Mouse (Mus musculus): ENCODE data around the gene Osm. TPM values are rescaled to one million over a fixed set of nuclear protein-coding genes. Genes with fewer than 3 reads are reported as not detected.

The Osm gene
- polyA plus RNA-seq, 1 experiment, result 0.38 TPM

- no peak for DNase-seq (ENCODE audit: low read depth)
Observed at GRCm38 (mm10) chr11:4215061-4215460, 21.2 kb upstream of the Osm start.

- peak; percentile 80 for DNase-seq (ENCODE audit: low read depth)
Observed at GRCm38 (mm10) chr11:4216248-4217000, 19.8 kb upstream of the Osm start.

GRCm38 (mm10) chr11:4217914-4218629 is 18.1 kb upstream of the Osm start, which contains the start of gene Castor1:
Gene Castor1 (plus strand): TSS chr11:4218225.
- DNase-seq (ENCODE audit: low read depth), result no peak

GRCm38 (mm10) chr11:4218637-4219036 is 17.6 kb upstream of the Osm start:
- DNase-seq (ENCODE audit: low read depth), result no peak

- no peak for DNase-seq (ENCODE audit: low read depth)
Observed at GRCm38 (mm10) chr11:4219317-4219751, 16.9 kb upstream of the Osm start.

- DNase-seq (ENCODE audit: low read depth), result no peak
Observed at GRCm38 (mm10) chr11:4219908-4220307, 16.3 kb upstream of the Osm start.

GRCm38 (mm10) chr11:4220443-4221400 is 15.5 kb upstream of the Osm start:
- no peak for DNase-seq (ENCODE audit: low read depth)

- DNase-seq (ENCODE audit: low read depth), result no peak
Observed at GRCm38 (mm10) chr11:4222046-4222950, 13.9 kb upstream of the Osm start.

- no peak for DNase-seq (ENCODE audit: low read depth)
Observed at GRCm38 (mm10) chr11:4223393-4224188, 12.6 kb upstream of the Osm start.

GRCm38 (mm10) chr11:4224223-4224622 is 12.0 kb upstream of the Osm start:
- no peak for DNase-seq (ENCODE audit: low read depth)

- no peak for DNase-seq (ENCODE audit: low read depth)
Observed at GRCm38 (mm10) chr11:4226569-4227325, 9.5 kb upstream of the Osm start.

- DNase-seq (ENCODE audit: low read depth), result no peak
Observed at GRCm38 (mm10) chr11:4228463-4228862, 7.8 kb upstream of the Osm start.

- DNase-seq (ENCODE audit: low read depth), result no peak
Observed at GRCm38 (mm10) chr11:4229841-4230240, 6.4 kb upstream of the Osm start.

- DNase-seq (ENCODE audit: low read depth), result no peak
Observed at GRCm38 (mm10) chr11:4231435-4231834, 4.8 kb upstream of the Osm start.

GRCm38 (mm10) chr11:4232644-4233043 is 3.6 kb upstream of the Osm start:
- no peak for DNase-seq (ENCODE audit: low read depth)

- no peak for DNase-seq (ENCODE audit: low read depth)
Observed at GRCm38 (mm10) chr11:4235052-4235655, 1.1 kb upstream of the Osm start.

GRCm38 (mm10) chr11:4236546-4237067 is 387 bp downstream of the Osm start:
- no peak for DNase-seq (ENCODE audit: low read depth)

- DNase-seq (ENCODE audit: low read depth), result no peak
Observed at GRCm38 (mm10) chr11:4237389-4237912, 1.2 kb downstream of the Osm start.
